Mouse (Mus musculus) liver, postnatal 0 days (tissue): ENCODE data around the gene Sh2d4b.

Source experiments
- CTCF ChIP-seq: sonication (generic); IDR thresholded peaks from 2 replicates; pipeline ENCODE4 v1.5.1; 2016; ENCODE audit warnings: antibody characterized with exemption, low read depth
- EP300 ChIP-seq: IDR thresholded peaks from 2 replicates; pipeline ENCODE4 v1.6.1; 2016; ENCODE audit warnings: antibody characterized with exemption, low read depth, mild to moderate bottlenecking

GRCm38 (mm10) chr14:40837397-40837796 is 55.7 kb downstream of the Sh2d4b start:
- TF ChIP-seq CTCF (no peak), EP300 (no peak)
